Mouse (Mus musculus): ENCODE results near the gene Hist1h4i. TPM values are rescaled to one million over a fixed set of nuclear protein-coding genes. Genes with fewer than 3 reads are reported as not detected.

Hist1h4i gene
- polyA plus RNA-seq, 1 experiment from 2014 or later, result 52.6 TPM

- peak; percentile 67 for DNase-seq
- H3K27me3 ChIP-seq, result peaks cover 55% of the 10 kb centered on the region
- peak; percentile 80 for ATAC-seq (ENCODE audit: low read depth)
Observed at GRCm38 (mm10) chr13:21993957-21994738, 47.0 kb downstream of the Hist1h4i start.

DNA sequence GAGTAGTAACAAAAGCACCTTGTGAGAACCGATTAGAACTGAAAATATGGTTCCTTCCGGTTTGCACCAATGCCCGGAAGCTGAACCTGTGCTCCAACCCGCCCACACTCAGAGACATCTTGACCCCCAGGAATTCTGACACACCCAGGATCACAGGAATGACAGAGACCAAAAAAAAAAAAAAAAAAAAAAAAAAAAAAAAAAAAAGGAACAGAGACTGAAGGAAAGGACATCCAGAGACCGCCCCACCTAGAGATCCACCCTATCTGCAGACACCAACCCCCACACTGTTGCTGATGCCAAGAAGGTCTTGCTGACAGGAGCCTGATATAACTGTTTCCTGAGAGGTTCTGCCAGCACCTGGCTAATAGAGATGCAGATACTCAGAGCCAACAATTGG, 48.6 kb downstream of the Hist1h4i start:
- WGBS (ENCODE audit: insufficient replicate concordance), result 61% methylated on average over 5 of the region's 5 CpGs
- Histone ChIP-seq H3K9ac (no peak overlapping the region), H3K4me1 (replicated peaks) (peaks cover 26% of the 10 kb centered on the region), H3K27ac (no peak overlapping the region), H3K4me2 (no peak overlapping the region), H3K36me3 (no peaks in the 10 kb centered on the region), H3K27me3 (peaks cover 43% of the 10 kb centered on the region), H3K9me3 (replicated peaks) (no peaks in the 10 kb centered on the region), H3K4me3 (replicated peaks) (no peak overlapping the region)
- ATAC-seq (ENCODE audit: low read depth), result no peak
- DNase-seq, result no peak

More at GRCm38 (mm10) chr13:21993957-21994738, 47.0 kb downstream of the Hist1h4i start:
- Histone ChIP-seq H3K4me2 (peak overlapping the region; percentile 55), H3K9ac (no peak overlapping the region), H3K27ac (no peak overlapping the region), H3K36me3 (no peaks in the 10 kb centered on the region), H3K4me3 (replicated peaks) (peak overlapping the region; percentile 35), H3K4me1 (replicated peaks) (peaks cover 26% of the 10 kb centered on the region), H3K9me3 (replicated peaks) (no peaks in the 10 kb centered on the region)
- WGBS (ENCODE audit: insufficient replicate concordance), result under 1% methylated on average over 22 of the region's 22 CpGs

Small RNAs within 50 kb of the gene (microRNA-seq; reads per million reads assigned to microRNA genes)
- gene Gm26300 (not detected), gene Gm44390 (not detected), gene Gm44486 (0.88 reads per million)

Other genes starting within 250 kb of the Hist1h4i start
- 22.0 and 34.4 TPM in 2 replicates for gene Hist1h2bq, start 231.2 kb downstream of the Hist1h4i start, polyA plus RNA-seq (2015; fragmentation: Nextera tagmentation; extraction: Ambion mirVana)
- 1.4 and 1.6 TPM in 2 replicates for gene Hist1h2ao, start 230.9 kb downstream of the Hist1h4i start, polyA plus RNA-seq (2015; fragmentation: Nextera tagmentation; extraction: Ambion mirVana)
- gene Hist1h4m, start 229.6 kb downstream of the Hist1h4i start, polyA plus RNA-seq (2015; fragmentation: Nextera tagmentation; extraction: Ambion mirVana), result not detected in 2 replicates
- 14.8 and 21.6 TPM in 2 replicates for gene Hist1h4n, start 209.2 kb downstream of the Hist1h4i start, polyA plus RNA-seq (2015; fragmentation: Nextera tagmentation; extraction: Ambion mirVana)
- gene Hist1h2ap, start 207.9 kb downstream of the Hist1h4i start, polyA plus RNA-seq (2015; fragmentation: Nextera tagmentation; extraction: Ambion mirVana), result 4,833 and 5,264 TPM in 2 replicates
- 22.5 and 35.7 TPM in 2 replicates for gene Hist1h2br, start 207.6 kb downstream of the Hist1h4i start, polyA plus RNA-seq (2015; fragmentation: Nextera tagmentation; extraction: Ambion mirVana)
- 0.89 and 1.0 TPM in 2 replicates for gene Zfp184, start 96.3 kb downstream of the Hist1h4i start, polyA plus RNA-seq (2015; fragmentation: Nextera tagmentation; extraction: Ambion mirVana)
- gene Pom121l2, start 60.2 kb downstream of the Hist1h4i start, polyA plus RNA-seq (2015; fragmentation: Nextera tagmentation; extraction: Ambion mirVana), result not detected in 2 replicates
- 0.25 and 0.39 TPM in 2 replicates for gene Prss16, start 31.6 kb downstream of the Hist1h4i start, polyA plus RNA-seq (2015; fragmentation: Nextera tagmentation; extraction: Ambion mirVana)
- 3.6 and 18.3 TPM in 2 replicates for gene Hist1h2ah, start 5.8 kb downstream of the Hist1h4i start, polyA plus RNA-seq (2015; fragmentation: Nextera tagmentation; extraction: Ambion mirVana)
- 3.5 and 3.7 TPM in 2 replicates for gene Hist1h2bk, start 5.5 kb downstream of the Hist1h4i start, polyA plus RNA-seq (2015; fragmentation: Nextera tagmentation; extraction: Ambion mirVana)
- gene Hist1h2ag, start 1.6 kb upstream of the Hist1h4i start, polyA plus RNA-seq (2015; fragmentation: Nextera tagmentation; extraction: Ambion mirVana), result 17.9 and 18.6 TPM in 2 replicates
- 11.6 and 16.7 TPM in 2 replicates for gene Hist1h2bj, start 1.9 kb upstream of the Hist1h4i start, polyA plus RNA-seq (2015; fragmentation: Nextera tagmentation; extraction: Ambion mirVana)
- not detected in 2 replicates for gene Vmn1r188, start 43.1 kb upstream of the Hist1h4i start, polyA plus RNA-seq (2015; fragmentation: Nextera tagmentation; extraction: Ambion mirVana)
- not detected in 2 replicates for gene Vmn1r189, start 64.5 kb upstream of the Hist1h4i start, polyA plus RNA-seq (2015; fragmentation: Nextera tagmentation; extraction: Ambion mirVana)
- not detected in 2 replicates for gene Vmn1r191, start 142.6 kb upstream of the Hist1h4i start, polyA plus RNA-seq (2015; fragmentation: Nextera tagmentation; extraction: Ambion mirVana)
- not detected in 2 replicates for gene Vmn1r192, start 149.8 kb upstream of the Hist1h4i start, polyA plus RNA-seq (2015; fragmentation: Nextera tagmentation; extraction: Ambion mirVana)
- not detected in 2 replicates for gene Vmn1r193, start 181.8 kb upstream of the Hist1h4i start, polyA plus RNA-seq (2015; fragmentation: Nextera tagmentation; extraction: Ambion mirVana)
- gene Vmn1r194, start 202.9 kb upstream of the Hist1h4i start, polyA plus RNA-seq (2015; fragmentation: Nextera tagmentation; extraction: Ambion mirVana), result not detected in 2 replicates
- not detected in 2 replicates for gene Vmn1r195, start 229.2 kb upstream of the Hist1h4i start, polyA plus RNA-seq (2015; fragmentation: Nextera tagmentation; extraction: Ambion mirVana)
- gene Vmn1r196, start 248.6 kb upstream of the Hist1h4i start, polyA plus RNA-seq (2015; fragmentation: Nextera tagmentation; extraction: Ambion mirVana), result not detected in 2 replicates